Mouse (Mus musculus): ENCODE results near the gene Ost4. TPM values are rescaled to one million over a fixed set of nuclear protein-coding genes. Genes with fewer than 3 reads are reported as not detected.

The Ost4 gene
- total and polyA plus RNA-seq, 3 experiments: 220 to 478 (median 321) TPM

GRCm38 (mm10) chr5:30869405-30870130 lies 38.0 kb downstream of the Ost4 start:
- peaks cover 3 to 13% of the 10 kb centered on the region in 2 experiments for H3K4me1 ChIP-seq (ENCODE audit: control insufficient read depth in 1 of 2, insufficient read depth in 2 of 2, low read length in 2 of 2)
- TF ChIP-seq KAT2A (conservative IDR thresholded peaks at IDR 0.05; ENCODE audit: low read depth, low read length) (peak; percentile 89; the same call in 1 of the 2 replicates), SIN3A (IDR thresholded peaks at IDR 0.05; ENCODE audit: low read length) (peak; percentile 78), RCOR1 (IDR thresholded peaks at IDR 0.05; ENCODE audit: low read depth, low read length) (no peak), MXI1 (IDR thresholded peaks at IDR 0.05; ENCODE audit: low read depth, low read length) (peak; percentile 92), TCF12 (IDR thresholded peaks at IDR 0.05; ENCODE audit: low read depth, low read length) (peak; percentile 84), ETS1 (IDR thresholded peaks at IDR 0.05; ENCODE audit: low read depth, low read length) (peak; percentile 26; the same call in 1 of the 2 replicates), NRF1 (IDR thresholded peaks at IDR 0.05; ENCODE audit: insufficient read depth, low read depth, low read length, poor library complexity, severe bottlenecking) (peak; percentile 51; the same call in 1 of the 2 replicates), POLR2A (IDR thresholded peaks at IDR 0.05; ENCODE audit: control insufficient read depth in 1 of 2, insufficient read depth in 1 of 2, low read depth in 1 of 2, low read length in 2 of 2, poor library complexity in 1 of 2) (peak; percentile 93 to 96), ZMIZ1 (IDR thresholded peaks at IDR 0.05; ENCODE audit: low read depth, low read length) (peak; percentile 74), ZNF384 (IDR thresholded peaks at IDR 0.05; ENCODE audit: low read depth, low read length) (no peak), EP300 (IDR thresholded peaks at IDR 0.05; ENCODE audit: low read depth in 1 of 2, low read length in 2 of 2) (no peak), TBP (IDR thresholded peaks at IDR 0.05; ENCODE audit: low read depth, low read length) (peak; percentile 59; the same call in 1 of the 2 replicates), HCFC1 (IDR thresholded peaks at IDR 0.05; ENCODE audit: low read depth, low read length) (peak; percentile 98), MEF2A (IDR thresholded peaks at IDR 0.05; ENCODE audit: extremely low read depth, insufficient replicate concordance, low read depth, low read length, poor library complexity, severe bottlenecking) (no peak), ZC3H11A (IDR thresholded peaks at IDR 0.05; ENCODE audit: low read depth, low read length) (no peak), POLR2AphosphoS2 (IDR thresholded peaks at IDR 0.05; ENCODE audit: low read length) (peak; percentile 91), ELF1 (IDR thresholded peaks at IDR 0.05; ENCODE audit: low read depth, low read length) (peak; percentile 56; the same call in 1 of the 2 replicates), E2F4 (IDR thresholded peaks at IDR 0.05; ENCODE audit: borderline replicate concordance, low read depth, low read length) (peak; percentile 74; the same call in 1 of the 2 replicates), NELFE (IDR thresholded peaks at IDR 0.05; ENCODE audit: low read depth, low read length) (peak; percentile 88), MAX (IDR thresholded peaks at IDR 0.05; ENCODE audit: low read length) (no peak; the same call in 1 of the 2 replicates), MAZ (IDR thresholded peaks at IDR 0.05; ENCODE audit: low read depth, low read length) (0 out of 2 replicates have a peak, but pooled peaks have one; percentile 77), MYC (IDR thresholded peaks at IDR 0.05; ENCODE audit: low read depth, low read length) (no peak)
- H3K36me3 ChIP-seq (ENCODE audit: control insufficient read depth in 1 of 2, insufficient read depth in 2 of 2, low read length in 2 of 2): peaks cover 9 to 14% of the 10 kb centered on the region in 2 experiments
- peak overlapping the region; percentile 26 for H3K27ac ChIP-seq (ENCODE audit: control insufficient read depth, low read depth, low read length)
- H3K79me2 ChIP-seq (ENCODE audit: control insufficient read depth, insufficient read depth, low read length, poor library complexity): peaks cover 13% of the 10 kb centered on the region
- no peaks in the 10 kb centered on the region for H3K9me3 ChIP-seq (replicated peaks; ENCODE audit: insufficient read depth, low read length)
- H3K27me3 ChIP-seq (ENCODE audit: control insufficient read depth in 1 of 2, insufficient read depth in 2 of 2, low read length in 2 of 2): no peaks in the 10 kb centered on the region
- peak; percentile 94 for DNase-seq (ENCODE audit: low read depth, low spot score)
- peak overlapping the region; percentile 79 to 90 for H3K4me3 ChIP-seq (ENCODE audit: control insufficient read depth in 1 of 2, insufficient read depth in 1 of 2, low read depth in 2 of 2, low read length in 2 of 2)
- peak overlapping the region; percentile 93 for H3K9ac ChIP-seq (ENCODE audit: control insufficient read depth, low read depth, low read length, poor library complexity, severe bottlenecking)
